In the genomic region with DNA sequence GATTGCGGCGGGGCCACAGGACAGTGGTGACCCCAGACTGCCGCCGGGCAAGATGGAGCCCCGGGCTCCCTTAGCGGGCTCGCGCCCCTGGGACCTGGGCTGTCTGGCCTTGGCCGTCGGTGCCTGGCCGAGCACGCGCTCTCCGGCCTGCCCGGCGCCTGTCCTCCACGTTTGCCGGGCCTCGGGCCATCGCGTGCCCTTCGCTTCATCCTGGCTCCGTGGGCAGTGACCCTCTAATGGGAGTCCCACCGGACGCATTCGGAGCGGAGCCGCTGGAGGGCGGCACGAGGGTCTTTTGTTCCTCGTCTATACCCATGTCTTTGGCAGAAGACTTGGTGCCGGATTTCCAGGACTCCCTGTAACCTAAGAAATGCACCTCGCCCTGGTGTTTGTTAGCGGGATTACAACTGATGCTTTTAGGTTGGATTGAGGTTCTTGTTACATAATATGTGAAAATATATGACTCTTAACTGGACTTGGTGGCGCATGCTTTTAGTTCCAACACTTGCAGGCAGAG, we compare ENCODE assay signal across 8 mouse cellular contexts. TPM values are rescaled to one million over a fixed set of nuclear protein-coding genes. Genes with fewer than 3 reads are reported as not detected.
DNase-seq lines count a peak whose midpoint lies in the region; ATAC-seq and TF ChIP-seq lines count a peak whose summit lies in the region.

No protein-coding gene starts in this region.

- no peaks in the 10 kb centered on the region for H3K9me3 ChIP-seq in heart, embryonic 10.5 days
- no peaks in the 10 kb centered on the region for H3K9me3 ChIP-seq in kidney, embryonic 15.5 days (replicated peaks)

- DNase-seq in A20 (ENCODE audit: low read depth, low spot score) (peak; percentile 90), liver (peak; percentile 67)
- peak; percentile 90 for DNase-seq in heart, embryonic 10.5 days (ENCODE audit: low spot score)
- DNase-seq in splenic B cell, adult 2 months (ENCODE audit: low read depth, low spot score), result peak; percentile 88

- no peaks in the 10 kb centered on the region for H3K27me3 ChIP-seq in heart, embryonic 10.5 days (ENCODE audit: insufficient read depth, poor library complexity, severe bottlenecking)
- no peaks in the 10 kb centered on the region for H3K27me3 ChIP-seq in kidney, embryonic 15.5 days
- H3K27me3 ChIP-seq in splenic B cell, adult 2 months (ENCODE audit: control insufficient read depth, insufficient read depth, low read length, poor library complexity, severe bottlenecking), result no peaks in the 10 kb centered on the region

- TF ChIP-seq CTCF in bone marrow macrophage, adult 2 months (IDR thresholded peaks at IDR 0.05; ENCODE audit: low read depth, low read length), result no peak
- no peak for TF ChIP-seq CTCF in embryonic fibroblast, embryonic 13.5 days (IDR thresholded peaks at IDR 0.05; ENCODE audit: borderline replicate concordance, insufficient read depth, low read length)

- peak; percentile 67 for ATAC-seq in kidney, embryonic 15.5 days (replicated peaks; ENCODE audit: low FRiP score)
- ATAC-seq in monocyte, adult 5-6 weeks (replicated peaks; ENCODE audit: insufficient number of reproducible peaks, low FRiP score, low TSS enrichment, poor library complexity, severe bottlenecking), result peak; percentile 49

- H3K4me1 ChIP-seq in bone marrow macrophage, adult 2 months (ENCODE audit: control insufficient read depth, insufficient read depth, low read length), result peaks cover 13% of the 10 kb centered on the region
- no peaks in the 10 kb centered on the region; the same call in 1 of the 2 replicates for H3K4me1 ChIP-seq in embryonic fibroblast, embryonic 13.5 days (ENCODE audit: control insufficient read depth, insufficient read depth, low read length)
- peaks cover 14% of the 10 kb centered on the region for H3K4me1 ChIP-seq in heart, embryonic 10.5 days
- H3K4me1 ChIP-seq in kidney, embryonic 15.5 days, result peaks cover 24% of the 10 kb centered on the region; the same call in 1 of the 2 replicates

- peak overlapping the region; percentile 93 for H3K4me3 ChIP-seq in bone marrow macrophage, adult 2 months (ENCODE audit: insufficient read depth, low read length)
- peak overlapping the region; percentile 40 for H3K4me3 ChIP-seq in embryonic fibroblast, embryonic 13.5 days (ENCODE audit: insufficient read depth, low read length)
- H3K4me3 ChIP-seq in heart, embryonic 10.5 days, result peak overlapping the region; percentile 63
- H3K4me3 ChIP-seq in kidney, embryonic 15.5 days (replicated peaks), result peak overlapping the region; percentile 66

- H3K27ac ChIP-seq in bone marrow macrophage, adult 2 months (ENCODE audit: insufficient read depth, low read depth, low read length), result peak overlapping the region; percentile 96
- H3K27ac ChIP-seq in embryonic fibroblast, embryonic 13.5 days (ENCODE audit: insufficient read depth, low read length), result peak overlapping the region; percentile 92
- peak overlapping the region; percentile 91 for H3K27ac ChIP-seq in heart, embryonic 10.5 days
- peak overlapping the region; percentile 98 for H3K27ac ChIP-seq in kidney, embryonic 15.5 days

- WGBS in heart, embryonic 10.5 days, result 2% methylated on average over 35 of the region's 35 CpGs
- WGBS in kidney, embryonic 15.5 days, result under 1% methylated on average over 35 of the region's 35 CpGs

- TF ChIP-seq POLR2A in bone marrow macrophage, adult 2 months (IDR thresholded peaks at IDR 0.05; ENCODE audit: borderline replicate concordance, low read depth, low read length), result no peak
- 0 out of 2 replicates have a peak, but pooled peaks have one; percentile 44 for TF ChIP-seq POLR2A in embryonic fibroblast, embryonic 13.5 days (IDR thresholded peaks at IDR 0.05; ENCODE audit: low read depth, low read length)

- H3K36me3 ChIP-seq in heart, embryonic 10.5 days, result 0 out of 2 replicates have a peak, but pooled peaks cover 2% of the 10 kb centered on the region
- peaks cover 13% of the 10 kb centered on the region for H3K36me3 ChIP-seq in kidney, embryonic 15.5 days
- no peaks in the 10 kb centered on the region for H3K36me3 ChIP-seq in splenic B cell, adult 2 months (ENCODE audit: control insufficient read depth, insufficient read depth, low read length, poor library complexity, severe bottlenecking)

- peak overlapping the region; percentile 69 for H3K9ac ChIP-seq in kidney, embryonic 15.5 days

- peak overlapping the region; percentile 73 for H3K4me2 ChIP-seq in kidney, embryonic 15.5 days

RNA-seq across cellular contexts. Expression of a gene that starts 1.1 kb away (rescaled TPM):
- 36.6 and 38.7 TPM in 2 replicates for polyA plus RNA-seq in bone marrow macrophage, adult 2 months (2012; ENCODE audit: insufficient read depth, insufficient read length, missing spikeins)
- polyA plus RNA-seq in embryonic fibroblast, embryonic 13.5 days (2011; ENCODE audit: insufficient read length, low read depth, missing spikeins), result 34.6 and 43.3 TPM in 2 replicates
- 16.2 and 21.3 TPM in 2 replicates for polyA plus RNA-seq in heart, embryonic 10.5 days (2016; fragmentation: Nextera tagmentation; extraction: Ambion mirVana)
- polyA plus RNA-seq in kidney, embryonic 15.5 days (2015; fragmentation: Nextera tagmentation; extraction: Ambion mirVana), result 32.5 and 33.5 TPM in 2 replicates
- 36.4 to 50.8 TPM (median 44.7 TPM) in 3 replicates for total RNA-seq in monocyte, adult 5-6 weeks (2017)

RNA-seq across cellular contexts. Expression of a gene that starts 34.5 kb away (rescaled TPM):
- 15.5 and 19.7 TPM in 2 replicates for polyA plus RNA-seq in bone marrow macrophage, adult 2 months (2012; ENCODE audit: insufficient read depth, insufficient read length, missing spikeins)
- polyA plus RNA-seq in embryonic fibroblast, embryonic 13.5 days (2011; ENCODE audit: insufficient read length, low read depth, missing spikeins), result 47.7 and 57.4 TPM in 2 replicates
- polyA plus RNA-seq in heart, embryonic 10.5 days (2016; fragmentation: Nextera tagmentation; extraction: Ambion mirVana), result 28.3 and 29.2 TPM in 2 replicates
- polyA plus RNA-seq in kidney, embryonic 15.5 days (2015; fragmentation: Nextera tagmentation; extraction: Ambion mirVana), result 36.1 and 39.7 TPM in 2 replicates
- total RNA-seq in monocyte, adult 5-6 weeks (2017), result 62.4 to 138 TPM (median 119 TPM) in 3 replicates

Comparison
In these comparisons a context has a peak if more than half of its experiments do, and no peak if none do; other contexts are left out.
1. Peak in every context shown above with its lines: DNase-seq, ATAC-seq, H3K4me3 ChIP-seq and H3K27ac ChIP-seq.
2. H3K4me3 ChIP-seq: peak in every context shown above with its lines; median percentile 93 in bone marrow macrophage, adult 2 months; 66 in kidney, embryonic 15.5 days; 63 in heart, embryonic 10.5 days; 40 in embryonic fibroblast, embryonic 13.5 days.